Mouse (Mus musculus) ES-E14 (cell line): ENCODE measurements around the gene Ildr2.

ENCODE experiments used
- HCFC1 ChIP-seq: IDR thresholded peaks from 2 replicates; pipeline ENCODE4 v1.6.1; 2012; ENCODE audit warnings: low read length, inconsistent platforms, borderline replicate concordance; ENCODE audit not compliant: insufficient read depth
- MAFK ChIP-seq: IDR thresholded peaks from 2 replicates; pipeline ENCODE4 v1.6.1; 2014; ENCODE audit warnings: mild to moderate bottlenecking, low read depth, low read length, inconsistent platforms; ENCODE audit not compliant: insufficient read depth
- ZC3H11A ChIP-seq: IDR thresholded peaks from 2 replicates; pipeline ENCODE4 v1.6.1; 2012; ENCODE audit warnings: low read depth, mild to moderate bottlenecking, inconsistent platforms, low read length, borderline replicate concordance
- ZNF384 ChIP-seq: IDR thresholded peaks from 2 replicates; pipeline ENCODE4 v1.6.1; 2012; ENCODE audit warnings: low read depth, low read length, inconsistent platforms

DNA sequence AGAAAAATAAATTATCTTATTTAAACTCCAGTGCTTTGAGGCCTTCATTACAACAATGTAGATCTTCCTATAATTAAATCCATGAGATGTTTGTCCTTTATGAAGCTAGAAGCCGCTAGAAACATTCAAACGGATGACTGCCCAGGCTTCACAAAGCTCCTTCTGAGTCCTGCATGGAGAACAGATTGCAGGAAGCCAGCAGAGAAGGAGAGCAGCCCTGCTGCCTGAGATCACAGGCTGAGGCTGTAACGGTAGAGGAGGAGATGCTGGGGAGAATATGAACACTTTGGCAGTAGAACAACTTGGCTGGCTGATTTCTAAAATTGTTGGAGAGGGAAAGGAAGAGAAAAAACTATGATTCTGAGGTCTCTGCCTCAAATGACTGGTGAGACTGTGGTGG is 76.8 kb downstream of the Ildr2 start:
- no peak for TF ChIP-seq HCFC1
- TF ChIP-seq ZC3H11A, result no peak
- no peak for TF ChIP-seq MAFK
- TF ChIP-seq ZNF384, result no peak
